Mouse (Mus musculus) fat pad, adult 2 months (tissue): Measurements from ENCODE around the gene Tmem40.

Experiments used
- DNase-seq: peaks from one replicate; pipeline ENCODE4 v3.0.0-alpha.2; 2011; ENCODE audit warnings: low read depth, low spot score; ENCODE audit errors: extremely low read depth

Tmem40 gene

GRCm38 (mm10) chr6:115770059-115770670 lies 8.0 kb upstream of the Tmem40 start:
- DNase-seq: no peak

GRCm38 (mm10) chr6:115768207-115768606 lies 6.0 kb upstream of the Tmem40 start:
- no peak for DNase-seq

- no peak for DNase-seq
These were observed 5.1 kb upstream of the Tmem40 start for GRCm38 (mm10) chr6:115767357-115767756.

GRCm38 (mm10) chr6:115764179-115764578 lies 2.0 kb upstream of the Tmem40 start:
- DNase-seq: no peak

DNA sequence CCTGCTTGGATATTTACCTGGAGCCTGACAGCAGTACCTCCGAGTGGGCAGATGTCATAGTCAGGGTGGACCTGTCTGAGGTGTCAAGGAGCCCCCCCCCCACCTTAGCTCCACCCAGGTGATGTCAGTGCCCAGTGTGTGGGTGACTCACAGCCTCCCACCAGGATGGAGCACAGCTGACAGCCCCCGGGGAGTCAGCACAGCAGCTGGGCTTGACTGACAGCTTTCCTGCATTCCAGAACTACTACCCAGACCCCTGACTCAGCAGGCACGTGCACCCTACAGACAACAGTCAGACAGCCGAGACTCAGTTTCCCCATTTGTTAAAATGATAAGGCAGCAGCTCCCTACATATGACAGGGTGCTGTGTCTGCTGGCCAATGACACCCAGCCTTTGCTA lies 1.2 kb downstream of the Tmem40 start:
- DNase-seq: no peak

GRCm38 (mm10) chr6:115760137-115760536 lies 2.1 kb downstream of the Tmem40 start:
- DNase-seq: no peak

GRCm38 (mm10) chr6:115759461-115759860 lies 2.7 kb downstream of the Tmem40 start:
- no peak for DNase-seq

GRCm38 (mm10) chr6:115758981-115759435 lies 3.2 kb downstream of the Tmem40 start:
- DNase-seq: peak; percentile 16

DNA sequence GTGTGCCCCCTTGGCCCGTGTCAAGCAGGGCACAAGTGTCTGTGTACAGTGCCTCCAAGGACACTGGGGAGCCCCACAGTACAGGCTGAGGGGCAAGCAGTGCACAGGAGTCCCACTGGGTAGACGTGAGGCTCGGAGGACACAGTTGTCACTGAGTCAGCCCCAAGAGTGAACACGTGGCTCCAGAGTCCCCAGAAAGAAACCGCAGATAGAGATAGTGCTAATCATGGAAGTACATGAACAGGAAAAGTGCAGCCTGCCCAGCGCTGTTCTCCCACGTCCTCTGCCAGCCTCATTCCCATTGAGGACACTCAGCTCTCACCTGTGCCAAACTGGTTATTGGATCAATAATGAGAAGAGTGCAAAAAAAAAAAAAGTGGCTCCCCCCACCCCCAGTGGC lies 6.7 kb downstream of the Tmem40 start:
- no peak for DNase-seq

DNA sequence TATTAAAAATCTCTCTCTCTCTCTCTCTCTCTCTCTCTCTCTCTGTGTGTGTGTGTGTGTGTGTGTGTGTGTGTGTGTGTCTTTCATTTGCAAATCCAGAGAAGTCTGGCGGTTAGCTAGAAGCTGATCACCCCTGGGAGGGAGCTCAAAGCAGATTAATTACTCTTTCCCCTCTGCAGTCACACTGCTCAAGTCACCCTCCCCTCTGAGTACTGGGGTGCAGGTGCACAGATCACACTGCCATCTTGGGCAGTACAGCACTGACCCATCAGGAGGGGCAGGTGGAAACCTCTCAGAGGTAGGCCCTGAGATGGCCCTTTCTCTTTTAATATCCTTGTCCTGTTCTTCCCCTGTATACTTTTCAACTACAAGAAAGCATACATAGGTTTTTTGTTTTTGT lies 15.9 kb downstream of the Tmem40 start:
- DNase-seq: no peak

- no peak for DNase-seq
These were observed 18.6 kb downstream of the Tmem40 start for GRCm38 (mm10) chr6:115743569-115743968.

DNA sequence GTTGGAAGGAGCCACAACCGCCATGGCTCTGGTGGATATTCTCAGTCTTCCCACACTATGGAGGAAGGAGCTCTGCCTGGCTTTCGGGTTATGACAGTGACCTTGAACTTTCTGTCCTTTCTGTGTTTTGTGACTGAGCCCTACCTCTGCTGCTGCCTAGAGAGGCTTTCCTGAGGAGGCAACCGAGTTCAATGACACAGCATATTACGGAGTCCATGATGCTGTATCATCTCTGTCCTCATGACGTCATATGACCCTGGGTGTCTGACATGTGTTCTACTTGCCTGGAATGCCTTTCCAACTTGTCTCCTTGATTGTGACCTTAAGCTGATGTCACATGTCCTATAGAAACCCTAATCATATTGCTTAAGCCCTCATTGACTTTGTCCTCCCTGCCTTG lies 23.2 kb downstream of the Tmem40 start:
- no peak for DNase-seq

DNA sequence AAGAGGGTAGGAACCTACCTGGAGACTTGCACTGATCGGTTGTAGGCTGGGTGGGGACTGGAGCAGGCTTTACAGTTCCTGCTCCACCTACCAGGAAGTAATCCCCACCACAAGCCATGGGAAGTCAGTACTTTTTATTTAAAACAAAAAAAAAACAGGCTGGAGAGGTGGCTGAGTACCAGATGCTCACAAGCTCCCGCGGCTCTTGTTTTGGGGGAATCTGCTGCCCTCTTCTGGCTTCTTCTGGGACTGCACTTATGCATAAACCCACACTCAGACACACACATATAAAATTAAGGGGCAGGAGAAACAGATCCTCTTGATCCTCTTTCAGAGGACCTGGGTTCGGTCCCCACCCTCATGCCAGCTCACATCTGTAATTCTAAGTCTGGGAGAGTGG lies 27.3 kb downstream of the Tmem40 start:
- no peak for DNase-seq

- DNase-seq: no peak
These were observed 29.8 kb downstream of the Tmem40 start for GRCm38 (mm10) chr6:115732341-115732928.

GRCm38 (mm10) chr6:115730560-115731342 lies 31.5 kb downstream of the Tmem40 start:
- DNase-seq: no peak

- DNase-seq: no peak
These were observed 34.6 kb downstream of the Tmem40 start for GRCm38 (mm10) chr6:115727570-115727969.

GRCm38 (mm10) chr6:115727108-115727507 lies 35.1 kb downstream of the Tmem40 start:
- no peak for DNase-seq

GRCm38 (mm10) chr6:115722246-115722645 lies 40.0 kb downstream of the Tmem40 start:
- no peak for DNase-seq

- DNase-seq: peak; percentile 63
These were observed 44.3 kb downstream of the Tmem40 start for GRCm38 (mm10) chr6:115717715-115718558.

DNA sequence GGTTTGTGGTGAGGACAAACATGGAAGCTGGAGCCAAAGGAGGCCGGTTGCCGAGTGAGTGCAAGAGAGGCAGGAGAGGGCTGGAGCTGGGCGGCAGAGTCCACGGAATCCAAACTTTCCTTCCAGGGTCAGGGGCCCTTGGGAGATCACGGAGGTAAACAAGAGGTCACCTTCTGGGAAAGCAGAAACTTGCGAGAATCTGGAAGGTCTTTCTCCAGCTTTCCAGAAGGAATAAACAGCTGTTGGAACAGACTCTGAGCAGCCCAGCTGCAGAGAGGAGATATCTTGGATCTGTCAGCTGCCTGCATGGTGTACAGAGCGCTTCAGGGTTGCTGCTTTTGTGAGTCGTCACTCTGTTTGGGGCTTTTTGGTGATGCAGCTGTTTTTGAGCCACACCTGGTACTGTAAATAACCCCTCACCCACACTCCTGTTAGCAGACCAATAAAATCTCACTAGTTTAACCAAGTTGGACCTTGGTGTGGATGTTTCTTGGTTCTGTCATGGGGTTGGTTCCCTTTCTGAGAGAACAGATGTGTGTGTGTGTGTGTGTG lies 45.0 kb downstream of the Tmem40 start:
- DNase-seq: no peak

DNA sequence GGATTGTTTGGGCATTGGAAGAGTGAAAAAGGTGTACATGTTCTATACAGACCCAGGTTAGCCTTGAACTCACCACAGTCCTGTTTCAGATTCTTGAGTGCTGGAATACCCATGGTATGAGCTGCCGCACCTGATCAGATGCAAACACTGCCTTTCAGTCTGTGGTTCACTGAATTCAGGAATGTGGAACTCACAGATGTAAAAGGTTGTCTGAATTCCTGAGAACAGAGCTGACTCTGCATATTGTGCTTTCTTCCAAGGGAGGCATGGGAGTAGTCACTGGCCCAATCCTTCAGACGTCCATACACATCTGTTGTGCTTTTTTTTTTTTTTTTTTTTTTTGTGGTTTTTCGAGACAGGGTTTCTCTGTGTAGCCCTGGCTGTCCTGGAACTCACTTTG lies 50.9 kb downstream of the Tmem40 start:
- no peak for DNase-seq
